Mouse (Mus musculus): ENCODE data around the gene Slc25a12.
A peak's percentile ranks its signal among the peaks of the same experiment; 100 is the strongest.

DNA sequence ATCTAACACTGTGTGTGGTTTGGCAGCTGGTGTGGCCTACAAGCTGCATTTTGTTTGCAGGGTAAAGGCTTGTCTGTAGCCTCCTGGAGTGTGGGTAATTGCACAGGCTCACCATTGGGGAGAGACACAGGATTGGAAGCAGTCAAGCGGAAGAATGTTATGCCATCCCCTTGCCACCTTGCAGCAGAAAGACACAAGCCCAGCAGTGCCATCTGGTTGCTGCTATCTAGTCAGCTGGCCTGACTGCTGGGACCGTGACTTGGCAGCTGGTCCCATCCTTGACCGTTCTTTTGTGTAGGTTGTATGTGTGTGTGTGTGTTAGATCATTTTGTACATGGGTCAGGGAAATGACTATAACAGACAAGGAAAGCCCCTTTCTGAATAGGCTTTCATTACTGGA is 122.1 kb downstream of the Slc25a12 start:
- peak; percentile 33; the same call in 1 of the 2 replicates for TF ChIP-seq CTCF (IDR thresholded peaks at IDR 0.05; ENCODE audit: borderline replicate concordance, extremely low read depth, insufficient read depth, insufficient read length)
- TF ChIP-seq POLR2A (IDR thresholded peaks at IDR 0.05; ENCODE audit: borderline replicate concordance, extremely low read depth, insufficient read depth, insufficient read length, poor library complexity, severe bottlenecking): no peak
